Mouse (Mus musculus): ENCODE measurements around the gene Srp54b.
"Not testable (repeated sequence)": the region's sequence is repeated elsewhere in the genome, so short reads cannot be mapped to it uniquely, and the experiment has no call there.

Gene Srp54b

GRCm38 (mm10) chr12:55154559-55155448 lies at the start of gene Srp54b:
Gene Srp54b (plus strand): TSS chr12:55155104.
- DNase-seq (ENCODE audit: low spot score), result not testable (repeated sequence)

- not testable (repeated sequence) for DNase-seq (ENCODE audit: low spot score)
Observed at GRCm38 (mm10) chr12:55112616-55113015, 42.3 kb upstream of the Srp54b start.

GRCm38 (mm10) chr12:55124242-55124641 lies 30.7 kb upstream of the Srp54b start, which contains the start of gene Fam177a:
Gene Fam177a (plus strand): TSS chr12:55124469.
- not testable (repeated sequence) for DNase-seq (ENCODE audit: low spot score)

GRCm38 (mm10) chr12:55124731-55125130 lies 30.2 kb upstream of the Srp54b start:
- not testable (repeated sequence) for DNase-seq (ENCODE audit: low spot score)

- DNase-seq (ENCODE audit: low spot score), result not testable (repeated sequence)
Observed at GRCm38 (mm10) chr12:55135540-55135939, 19.4 kb upstream of the Srp54b start.

GRCm38 (mm10) chr12:55137859-55138258 lies 17.0 kb upstream of the Srp54b start:
- DNase-seq (ENCODE audit: low spot score), result not testable (repeated sequence)

- DNase-seq (ENCODE audit: low spot score), result not testable (repeated sequence)
Observed at GRCm38 (mm10) chr12:55155449-55155783, 512 bp downstream of the Srp54b start.

- DNase-seq (ENCODE audit: low spot score), result not testable (repeated sequence)
Observed at GRCm38 (mm10) chr12:55167034-55167557, 12.2 kb downstream of the Srp54b start.

GRCm38 (mm10) chr12:55187686-55188085 lies 32.8 kb downstream of the Srp54b start:
- DNase-seq (ENCODE audit: low spot score), result not testable (repeated sequence)

- DNase-seq (ENCODE audit: low spot score), result not testable (repeated sequence)
Observed at GRCm38 (mm10) chr12:55189127-55189526, 34.2 kb downstream of the Srp54b start.

GRCm38 (mm10) chr12:55199306-55199705 lies 44.4 kb downstream of the Srp54b start, which contains the start of gene 1700047I17Rik2:
Gene 1700047I17Rik2 (plus strand): TSS chr12:55199592.
- not testable (repeated sequence) for DNase-seq (ENCODE audit: low spot score)

GRCm38 (mm10) chr12:55199799-55200198 lies 44.9 kb downstream of the Srp54b start:
- DNase-seq (ENCODE audit: low spot score), result not testable (repeated sequence)

GRCm38 (mm10) chr12:55212944-55213343 lies 58.0 kb downstream of the Srp54b start:
- DNase-seq (ENCODE audit: low spot score), result not testable (repeated sequence)

- DNase-seq (ENCODE audit: low spot score), result not testable (repeated sequence)
Observed at GRCm38 (mm10) chr12:55229626-55230519, 75.0 kb downstream of the Srp54b start, which contains the start of gene Srp54c. Gene Srp54c (plus strand): TSS chr12:55230168.

GRCm38 (mm10) chr12:55230520-55230861 lies 75.6 kb downstream of the Srp54b start:
- peak; percentile 5 for DNase-seq (ENCODE audit: low spot score)

All from lung, postnatal 25 days (tissue).